Mouse (Mus musculus): ENCODE data around the gene Usf1. TPM values are rescaled to one million over a fixed set of nuclear protein-coding genes. Genes with fewer than 3 reads are reported as not detected.

Usf1 gene
- 36.3 TPM for polyA plus RNA-seq (2015; fragmentation: Illumina TruSeq; extraction: RNeasy Lipid Tissue Mini Kit (QIAGEN cat#74804); ENCODE audit: insufficient read depth, low read depth, low replicate concordance)

GRCm38 (mm10) chr1:171410947-171411484 lies at the start of gene Usf1:
Gene Usf1, plus strand, starts transcription at chr1:171411313.

GRCm38 (mm10) chr1:171369845-171370556 lies 41.1 kb upstream of the Usf1 start, which contains the start of gene Nectin4:
Gene Nectin4, plus strand, starts transcription at chr1:171370099.

GRCm38 (mm10) chr1:171388376-171389102 lies 22.6 kb upstream of the Usf1 start, which contains the start of gene Arhgap30:
Gene Arhgap30, plus strand, starts transcription at chr1:171388954.

GRCm38 (mm10) chr1:171418660-171419059 lies 7.5 kb downstream of the Usf1 start, which contains the start of gene Tstd1:
Gene Tstd1, plus strand, starts transcription at chr1:171418872.

GRCm38 (mm10) chr1:171437264-171438013 lies 26.3 kb downstream of the Usf1 start, which contains the start of gene F11r:
Gene F11r, plus strand, starts transcription at chr1:171437535.

Other genes starting within 250 kb of the Usf1 start
- 10.0 TPM for gene Pcp4l1, start 215.0 kb upstream of the Usf1 start, polyA plus RNA-seq (2015; fragmentation: Illumina TruSeq; extraction: RNeasy Lipid Tissue Mini Kit (QIAGEN cat#74804); ENCODE audit: insufficient read depth, low read depth, low replicate concordance)
- gene Nr1i3, start 197.3 kb upstream of the Usf1 start, polyA plus RNA-seq (2015; fragmentation: Illumina TruSeq; extraction: RNeasy Lipid Tissue Mini Kit (QIAGEN cat#74804); ENCODE audit: insufficient read depth, low read depth, low replicate concordance) = not detected
- gene Tomm40l, start 188.8 kb upstream of the Usf1 start, polyA plus RNA-seq (2015; fragmentation: Illumina TruSeq; extraction: RNeasy Lipid Tissue Mini Kit (QIAGEN cat#74804); ENCODE audit: insufficient read depth, low read depth, low replicate concordance) = 19.5 TPM
- gene Apoa2, start 186.3 kb upstream of the Usf1 start, polyA plus RNA-seq (2015; fragmentation: Illumina TruSeq; extraction: RNeasy Lipid Tissue Mini Kit (QIAGEN cat#74804); ENCODE audit: insufficient read depth, low read depth, low replicate concordance) = not detected
- 14.0 TPM for gene Fcer1g, start 176.9 kb upstream of the Usf1 start, polyA plus RNA-seq (2015; fragmentation: Illumina TruSeq; extraction: RNeasy Lipid Tissue Mini Kit (QIAGEN cat#74804); ENCODE audit: insufficient read depth, low read depth, low replicate concordance)
- gene Adamts4, start 160.9 kb upstream of the Usf1 start, polyA plus RNA-seq (2015; fragmentation: Illumina TruSeq; extraction: RNeasy Lipid Tissue Mini Kit (QIAGEN cat#74804); ENCODE audit: insufficient read depth, low read depth, low replicate concordance) = 0.94 TPM
- 77.8 TPM for gene Ndufs2, start 159.9 kb upstream of the Usf1 start, polyA plus RNA-seq (2015; fragmentation: Illumina TruSeq; extraction: RNeasy Lipid Tissue Mini Kit (QIAGEN cat#74804); ENCODE audit: insufficient read depth, low read depth, low replicate concordance)
- gene B4galt3, start 141.0 kb upstream of the Usf1 start, polyA plus RNA-seq (2015; fragmentation: Illumina TruSeq; extraction: RNeasy Lipid Tissue Mini Kit (QIAGEN cat#74804); ENCODE audit: insufficient read depth, low read depth, low replicate concordance) = 14.4 TPM
- gene Ppox, start 130.1 kb upstream of the Usf1 start, polyA plus RNA-seq (2015; fragmentation: Illumina TruSeq; extraction: RNeasy Lipid Tissue Mini Kit (QIAGEN cat#74804); ENCODE audit: insufficient read depth, low read depth, low replicate concordance) = 18.2 TPM
- 16.4 TPM for gene Usp21, start 123.3 kb upstream of the Usf1 start, polyA plus RNA-seq (2015; fragmentation: Illumina TruSeq; extraction: RNeasy Lipid Tissue Mini Kit (QIAGEN cat#74804); ENCODE audit: insufficient read depth, low read depth, low replicate concordance)
- gene Ufc1, start 116.3 kb upstream of the Usf1 start, polyA plus RNA-seq (2015; fragmentation: Illumina TruSeq; extraction: RNeasy Lipid Tissue Mini Kit (QIAGEN cat#74804); ENCODE audit: insufficient read depth, low read depth, low replicate concordance) = 42.1 TPM
- gene Dedd, start 82.2 kb upstream of the Usf1 start, polyA plus RNA-seq (2015; fragmentation: Illumina TruSeq; extraction: RNeasy Lipid Tissue Mini Kit (QIAGEN cat#74804); ENCODE audit: insufficient read depth, low read depth, low replicate concordance) = 12.2 TPM
- 13.2 TPM for gene Nit1, start 65.7 kb upstream of the Usf1 start, polyA plus RNA-seq (2015; fragmentation: Illumina TruSeq; extraction: RNeasy Lipid Tissue Mini Kit (QIAGEN cat#74804); ENCODE audit: insufficient read depth, low read depth, low replicate concordance)
- 9.1 TPM for gene Pfdn2, start 65.6 kb upstream of the Usf1 start, polyA plus RNA-seq (2015; fragmentation: Illumina TruSeq; extraction: RNeasy Lipid Tissue Mini Kit (QIAGEN cat#74804); ENCODE audit: insufficient read depth, low read depth, low replicate concordance)
- gene Klhdc9, start 50.5 kb upstream of the Usf1 start, polyA plus RNA-seq (2015; fragmentation: Illumina TruSeq; extraction: RNeasy Lipid Tissue Mini Kit (QIAGEN cat#74804); ENCODE audit: insufficient read depth, low read depth, low replicate concordance) = not detected
- 0.87 TPM for gene Nectin4, start 41.2 kb upstream of the Usf1 start, polyA plus RNA-seq (2015; fragmentation: Illumina TruSeq; extraction: RNeasy Lipid Tissue Mini Kit (QIAGEN cat#74804); ENCODE audit: insufficient read depth, low read depth, low replicate concordance)
- gene Arhgap30, start 22.4 kb upstream of the Usf1 start, polyA plus RNA-seq (2015; fragmentation: Illumina TruSeq; extraction: RNeasy Lipid Tissue Mini Kit (QIAGEN cat#74804); ENCODE audit: insufficient read depth, low read depth, low replicate concordance) = 1.7 TPM
- 12.7 TPM for gene Tstd1, start 7.6 kb downstream of the Usf1 start, polyA plus RNA-seq (2015; fragmentation: Illumina TruSeq; extraction: RNeasy Lipid Tissue Mini Kit (QIAGEN cat#74804); ENCODE audit: insufficient read depth, low read depth, low replicate concordance)
- gene F11r, start 26.2 kb downstream of the Usf1 start, polyA plus RNA-seq (2015; fragmentation: Illumina TruSeq; extraction: RNeasy Lipid Tissue Mini Kit (QIAGEN cat#74804); ENCODE audit: insufficient read depth, low read depth, low replicate concordance) = 23.8 TPM
- 1.1 TPM for gene Alyref2, start 92.2 kb downstream of the Usf1 start, polyA plus RNA-seq (2015; fragmentation: Illumina TruSeq; extraction: RNeasy Lipid Tissue Mini Kit (QIAGEN cat#74804); ENCODE audit: insufficient read depth, low read depth, low replicate concordance)
- not detected for gene Itln1, start 124.0 kb downstream of the Usf1 start, polyA plus RNA-seq (2015; fragmentation: Illumina TruSeq; extraction: RNeasy Lipid Tissue Mini Kit (QIAGEN cat#74804); ENCODE audit: insufficient read depth, low read depth, low replicate concordance)
- not detected for gene Cd244a, start 147.9 kb downstream of the Usf1 start, polyA plus RNA-seq (2015; fragmentation: Illumina TruSeq; extraction: RNeasy Lipid Tissue Mini Kit (QIAGEN cat#74804); ENCODE audit: insufficient read depth, low read depth, low replicate concordance)
- not detected for gene Ly9, start 196.1 kb downstream of the Usf1 start, polyA plus RNA-seq (2015; fragmentation: Illumina TruSeq; extraction: RNeasy Lipid Tissue Mini Kit (QIAGEN cat#74804); ENCODE audit: insufficient read depth, low read depth, low replicate concordance)
- 1.6 TPM for gene Slamf7, start 241.7 kb downstream of the Usf1 start, polyA plus RNA-seq (2015; fragmentation: Illumina TruSeq; extraction: RNeasy Lipid Tissue Mini Kit (QIAGEN cat#74804); ENCODE audit: insufficient read depth, low read depth, low replicate concordance)

Measured in pancreas, adult 10 weeks (tissue).